8 mouse cellular contexts compared by ENCODE assay signal in the genomic region with DNA sequence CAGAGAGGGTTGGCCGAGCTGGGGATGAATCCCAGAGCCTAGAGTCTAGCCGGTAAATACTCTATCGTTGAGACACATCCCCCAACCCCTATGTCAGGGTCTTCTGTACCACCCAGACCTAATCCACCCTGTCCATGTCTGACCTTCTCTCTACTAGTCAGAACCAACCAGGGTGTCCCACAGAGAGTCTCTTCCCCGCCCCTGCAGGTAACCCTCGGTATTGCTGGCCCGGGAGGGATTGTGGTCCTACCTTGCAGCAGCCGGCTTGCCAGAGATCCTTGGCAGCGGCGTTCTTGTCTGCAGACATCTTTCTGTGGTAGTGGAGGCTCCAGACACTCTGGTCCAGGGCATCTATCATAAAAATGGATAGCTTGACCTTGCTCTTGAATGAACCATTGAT. TPM values are rescaled to one million over a fixed set of nuclear protein-coding genes. Genes with fewer than 3 reads are reported as not detected.
DNase-seq lines count a peak whose midpoint lies in the region; ATAC-seq lines count a peak whose summit lies in the region.

No protein-coding gene starts in this region.

- H3K4me2 ChIP-seq in midbrain, embryonic 11.5 days: no peak overlapping the region
- H3K4me2 ChIP-seq in midbrain, embryonic 16.5 days (ENCODE audit: low read length): no peak overlapping the region
- peak overlapping the region; percentile 25; the same call in 1 of the 2 replicates for H3K4me2 ChIP-seq in hindbrain, embryonic 16.5 days (ENCODE audit: low read length)
- H3K4me2 ChIP-seq in liver, embryonic 11.5 days: peak overlapping the region; percentile 38
- peak overlapping the region; percentile 24 for H3K4me2 ChIP-seq in neural tube, embryonic 12.5 days (replicated peaks)

- peaks cover 16% of the 10 kb centered on the region for H3K27me3 ChIP-seq in midbrain, embryonic 11.5 days (ENCODE audit: control insufficient read depth, insufficient read depth, low read length)
- peaks cover 14% of the 10 kb centered on the region for H3K27me3 ChIP-seq in midbrain, embryonic 16.5 days (ENCODE audit: control insufficient read depth, insufficient read depth, low read depth, low read length)
- H3K27me3 ChIP-seq in hindbrain, embryonic 16.5 days (replicated peaks; ENCODE audit: control insufficient read depth, insufficient read depth, low read length): peaks cover 21% of the 10 kb centered on the region
- H3K27me3 ChIP-seq in liver, embryonic 11.5 days (replicated peaks; ENCODE audit: control insufficient read depth, insufficient read depth, low read length): peaks cover 52% of the 10 kb centered on the region
- H3K27me3 ChIP-seq in neural tube, embryonic 12.5 days (replicated peaks): peaks cover 22% of the 10 kb centered on the region

- no peaks in the 10 kb centered on the region for H3K4me1 ChIP-seq in midbrain, embryonic 11.5 days (ENCODE audit: control insufficient read depth, insufficient read depth, low read length)
- peaks cover 7% of the 10 kb centered on the region; the same call in 1 of the 2 replicates for H3K4me1 ChIP-seq in midbrain, embryonic 16.5 days (ENCODE audit: control insufficient read depth, insufficient read depth, low read length)
- peaks cover 7% of the 10 kb centered on the region for H3K4me1 ChIP-seq in hindbrain, embryonic 16.5 days (ENCODE audit: control insufficient read depth, insufficient read depth, low read depth, low read length)
- H3K4me1 ChIP-seq in liver, embryonic 11.5 days (replicated peaks; ENCODE audit: control insufficient read depth, insufficient read depth, low read length): peaks cover 3% of the 10 kb centered on the region; the same call in 1 of the 2 replicates
- 0 out of 2 replicates have a peak, but pooled peaks cover 8% of the 10 kb centered on the region for H3K4me1 ChIP-seq in neural tube, embryonic 12.5 days

- H3K27ac ChIP-seq in midbrain, embryonic 11.5 days (ENCODE audit: low read depth, low read length): no peak overlapping the region
- H3K27ac ChIP-seq in midbrain, embryonic 16.5 days (ENCODE audit: low read length): no peak overlapping the region
- no peak overlapping the region for H3K27ac ChIP-seq in hindbrain, embryonic 16.5 days (ENCODE audit: low read depth, low read length)
- H3K27ac ChIP-seq in liver, embryonic 11.5 days (ENCODE audit: low read depth, low read length): no peak overlapping the region
- no peak overlapping the region for H3K27ac ChIP-seq in neural tube, embryonic 12.5 days

- peak; percentile 92 for DNase-seq in midbrain, embryonic 11.5 days (ENCODE audit: low spot score, missing footprints)
- peak; percentile 78 for DNase-seq in embryo, embryonic 9.5 days (ENCODE audit: extremely low spot score)
- DNase-seq in liver, embryonic 11.5 days (ENCODE audit: low spot score): no peak
- peak; percentile 20 for DNase-seq in urinary bladder, postnatal 10 days (ENCODE audit: low spot score)
- DNase-seq in gastrocnemius, adult 18-20 months (ENCODE audit: low spot score): no peak

- H3K36me3 ChIP-seq in midbrain, embryonic 11.5 days (ENCODE audit: control insufficient read depth, insufficient read depth, low read length): no peaks in the 10 kb centered on the region
- H3K36me3 ChIP-seq in midbrain, embryonic 16.5 days (ENCODE audit: control insufficient read depth, insufficient read depth, low read length): no peaks in the 10 kb centered on the region
- no peaks in the 10 kb centered on the region for H3K36me3 ChIP-seq in hindbrain, embryonic 16.5 days (ENCODE audit: control insufficient read depth, insufficient read depth, low read length)
- H3K36me3 ChIP-seq in liver, embryonic 11.5 days (ENCODE audit: control insufficient read depth, insufficient read depth, low read length): no peaks in the 10 kb centered on the region
- no peaks in the 10 kb centered on the region for H3K36me3 ChIP-seq in neural tube, embryonic 12.5 days

- peaks cover 2% of the 10 kb centered on the region; the same call in 1 of the 2 replicates for H3K9me3 ChIP-seq in midbrain, embryonic 11.5 days (ENCODE audit: control insufficient read depth, low read length)
- 0 out of 2 replicates have a peak, but pooled peaks cover 3% of the 10 kb centered on the region for H3K9me3 ChIP-seq in midbrain, embryonic 16.5 days (replicated peaks; ENCODE audit: control insufficient read depth, low read length, poor library complexity, severe bottlenecking)
- H3K9me3 ChIP-seq in hindbrain, embryonic 16.5 days (ENCODE audit: control insufficient read depth, low read length): no peaks in the 10 kb centered on the region
- peaks cover 4% of the 10 kb centered on the region; the same call in 1 of the 2 replicates for H3K9me3 ChIP-seq in liver, embryonic 11.5 days (ENCODE audit: control insufficient read depth, low read length)
- no peaks in the 10 kb centered on the region for H3K9me3 ChIP-seq in neural tube, embryonic 12.5 days

- no peak overlapping the region for H3K4me3 ChIP-seq in midbrain, embryonic 11.5 days (ENCODE audit: low read depth, low read length)
- no peak overlapping the region for H3K4me3 ChIP-seq in midbrain, embryonic 16.5 days (ENCODE audit: low read depth, low read length)
- no peak overlapping the region for H3K4me3 ChIP-seq in hindbrain, embryonic 16.5 days (ENCODE audit: low read length)
- H3K4me3 ChIP-seq in liver, embryonic 11.5 days (ENCODE audit: low read depth, low read length): peak overlapping the region; percentile 14; the same call in 1 of the 2 replicates
- no peak overlapping the region for H3K4me3 ChIP-seq in neural tube, embryonic 12.5 days

- 18% methylated on average over 9 of the region's 9 CpGs for WGBS in midbrain, embryonic 11.5 days
- WGBS in midbrain, embryonic 16.5 days: 17% methylated on average over 9 of the region's 9 CpGs
- WGBS in hindbrain, embryonic 16.5 days: 25% methylated on average over 9 of the region's 9 CpGs
- 12% methylated on average over 9 of the region's 9 CpGs for WGBS in liver, embryonic 11.5 days
- WGBS in neural tube, embryonic 12.5 days: 15% methylated on average over 9 of the region's 9 CpGs

- no peak for ATAC-seq in midbrain, embryonic 11.5 days (ENCODE audit: low FRiP score)
- ATAC-seq in midbrain, embryonic 16.5 days: no peak
- ATAC-seq in hindbrain, embryonic 16.5 days: no peak
- ATAC-seq in liver, embryonic 11.5 days (replicated peaks; ENCODE audit: low FRiP score): no peak
- ATAC-seq in neural tube, embryonic 12.5 days (ENCODE audit: low FRiP score, low read depth): no peak

- H3K9ac ChIP-seq in midbrain, embryonic 11.5 days (ENCODE audit: low read length): no peak overlapping the region
- H3K9ac ChIP-seq in midbrain, embryonic 16.5 days (ENCODE audit: low read depth, low read length): no peak overlapping the region
- H3K9ac ChIP-seq in hindbrain, embryonic 16.5 days (ENCODE audit: low read depth, low read length): no peak overlapping the region
- H3K9ac ChIP-seq in liver, embryonic 11.5 days (ENCODE audit: low read depth, low read length): no peak overlapping the region
- no peak overlapping the region for H3K9ac ChIP-seq in neural tube, embryonic 12.5 days

RNA-seq across cellular contexts. Expression of gene Cux1, which starts 13.9 kb away (rescaled TPM):
- polyA plus RNA-seq in midbrain, embryonic 11.5 days (2014; fragmentation: Nextera tagmentation; extraction: Ambion mirVana): 117 and 130 TPM in 2 replicates
- polyA plus RNA-seq in midbrain, embryonic 16.5 days (2015; fragmentation: Nextera tagmentation; extraction: Ambion mirVana): 109 and 117 TPM in 2 replicates
- 100 and 103 TPM in 2 replicates for polyA plus RNA-seq in hindbrain, embryonic 16.5 days (2015; fragmentation: Nextera tagmentation; extraction: Ambion mirVana)
- 45.8 and 50.0 TPM in 2 replicates for polyA plus RNA-seq in liver, embryonic 11.5 days (2014; fragmentation: Nextera tagmentation; extraction: Ambion mirVana)
- polyA plus RNA-seq in neural tube, embryonic 12.5 days (2016; fragmentation: Nextera tagmentation; extraction: Ambion mirVana): 117 and 118 TPM in 2 replicates
- 10 to 100 TPM; 82.7 to 88.7 TPM for total RNA-seq in gastrocnemius, adult 18-20 months (2021)

Comparison
In these comparisons a context has a peak if more than half of its experiments do, and no peak if none do; other contexts are left out.
1. DNase-seq: peak in midbrain, embryonic 11.5 days (single experiment), embryo, embryonic 9.5 days (single experiment) and urinary bladder, postnatal 10 days (single experiment); none in liver, embryonic 11.5 days (single experiment) and gastrocnemius, adult 18-20 months (single experiment).
2. H3K4me2 ChIP-seq: peak in hindbrain, embryonic 16.5 days (single experiment), liver, embryonic 11.5 days (single experiment) and neural tube, embryonic 12.5 days (single experiment); none in midbrain, embryonic 11.5 days (single experiment) and midbrain, embryonic 16.5 days (single experiment).